Comparison of ENCODE assay signal across 14 mouse cellular contexts in the genomic region with DNA sequence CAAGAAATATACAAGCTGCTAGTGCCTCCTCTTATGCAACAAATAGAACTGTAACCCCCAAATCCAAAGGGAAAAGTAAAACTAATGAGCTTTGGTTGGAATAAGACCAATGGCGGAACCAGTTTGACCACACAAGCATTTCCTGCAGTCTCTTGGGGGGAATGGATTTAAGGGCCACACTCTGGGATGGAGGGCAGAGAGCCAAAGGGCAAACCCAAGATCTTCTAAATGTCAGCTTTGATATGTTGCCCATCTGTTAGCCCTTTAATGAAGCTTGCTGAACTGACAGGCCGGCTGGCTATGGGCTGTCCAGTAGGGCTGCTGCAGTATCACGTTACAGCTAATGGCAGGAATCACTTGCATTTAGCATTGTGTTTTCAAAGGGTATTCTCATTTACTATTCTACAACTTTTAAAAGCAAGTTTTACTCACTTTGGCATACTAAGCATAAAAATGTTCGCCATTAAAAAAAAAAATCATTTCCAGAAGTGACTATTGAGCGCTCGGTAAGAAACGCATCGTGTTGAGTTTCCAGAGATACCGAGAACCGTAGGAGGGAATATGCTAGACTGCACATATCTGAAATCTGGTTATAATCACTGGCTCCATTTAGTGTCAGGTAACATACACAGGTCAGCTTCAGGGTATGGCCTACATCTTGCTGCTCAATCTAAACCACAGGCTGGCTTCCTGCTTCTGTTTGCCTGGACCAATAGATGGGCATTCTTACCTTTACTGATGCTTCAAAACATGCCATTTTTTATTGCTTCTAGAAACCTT. TPM values are rescaled to one million over a fixed set of nuclear protein-coding genes. Genes with fewer than 3 reads are reported as not detected.
DNase-seq lines count a peak whose midpoint lies in the region; ATAC-seq and TF ChIP-seq lines count a peak whose summit lies in the region.
"Had no signal": no experiment of that assay in that cellular context is flagged by ENCODE, and none has a peak within 500 bp of the region (broad histone marks: within the 10 kb centered on the region; RNA-seq: fewer than 3 reads in every experiment).

No protein-coding gene starts in this region.

- no peak for TF ChIP-seq CTCF in stomach, postnatal 0 days (IDR thresholded peaks at IDR 0.05; ENCODE audit: low read depth)

- H3K9ac ChIP-seq in hindbrain, embryonic 11.5 days (ENCODE audit: low read depth, low read length), result no peak overlapping the region
- H3K9ac ChIP-seq in hindbrain, embryonic 13.5 days, result no peak overlapping the region
- no peak overlapping the region for H3K9ac ChIP-seq in stomach, embryonic 16.5 days (ENCODE audit: low read length)
- no peak overlapping the region for H3K9ac ChIP-seq in stomach, postnatal 0 days (ENCODE audit: low read length)
- H3K9ac ChIP-seq: liver, embryonic 13.5 days had no signal

- H3K9me3 ChIP-seq in hindbrain, embryonic 11.5 days (ENCODE audit: control insufficient read depth, low read length), result no peaks in the 10 kb centered on the region
- H3K9me3 ChIP-seq in hindbrain, embryonic 13.5 days, result no peaks in the 10 kb centered on the region
- H3K9me3 ChIP-seq in stomach, embryonic 16.5 days (replicated peaks; ENCODE audit: control insufficient read depth, low read length), result no peaks in the 10 kb centered on the region
- no peaks in the 10 kb centered on the region for H3K9me3 ChIP-seq in stomach, postnatal 0 days (ENCODE audit: control insufficient read depth, low read length)
- H3K9me3 ChIP-seq: liver, embryonic 13.5 days had no signal

- no peak overlapping the region for H3K27ac ChIP-seq in hindbrain, embryonic 11.5 days (ENCODE audit: low read depth, low read length)
- no peak overlapping the region for H3K27ac ChIP-seq in hindbrain, embryonic 13.5 days
- no peak overlapping the region for H3K27ac ChIP-seq in stomach, embryonic 16.5 days (ENCODE audit: low read length)
- no peak overlapping the region for H3K27ac ChIP-seq in stomach, postnatal 0 days (replicated peaks)
- H3K27ac ChIP-seq: gastrocnemius, adult 2 months; liver, embryonic 13.5 days had no signal

- H3K4me2 ChIP-seq in hindbrain, embryonic 11.5 days (replicated peaks; ENCODE audit: low read depth, low read length), result no peak overlapping the region
- no peak overlapping the region for H3K4me2 ChIP-seq in hindbrain, embryonic 13.5 days
- H3K4me2 ChIP-seq in stomach, embryonic 16.5 days (ENCODE audit: low read depth, low read length), result no peak overlapping the region
- H3K4me2 ChIP-seq in stomach, postnatal 0 days (replicated peaks; ENCODE audit: low read depth), result no peak overlapping the region
- H3K4me2 ChIP-seq: heart, embryonic 11.5 days; liver, embryonic 13.5 days had no signal

- no peak for TF ChIP-seq EP300 in stomach, postnatal 0 days (optimal IDR thresholded peaks at IDR 0.05)

- peak; percentile 39 for DNase-seq in hindbrain, embryonic 11.5 days (ENCODE audit: low spot score)
- DNase-seq in stomach, postnatal 0 days (ENCODE audit: low spot score), result no peak
- DNase-seq in kidney, postnatal 14 days, result peak; percentile 36
- peak; percentile 12 for DNase-seq in retina, postnatal 1 day
- DNase-seq in ovary, postnatal 14 days (ENCODE audit: low spot score), result no peak
- DNase-seq: gastrocnemius, adult 2 months; layer of hippocampus, adult 9-11 months; liver, embryonic 13.5 days; thymus, postnatal 36 days had no signal

- H3K4me3 ChIP-seq in hindbrain, embryonic 11.5 days (ENCODE audit: low read depth, low read length), result no peak overlapping the region
- H3K4me3 ChIP-seq in hindbrain, embryonic 13.5 days, result no peak overlapping the region
- no peak overlapping the region for H3K4me3 ChIP-seq in stomach, embryonic 16.5 days (replicated peaks; ENCODE audit: low read length)
- H3K4me3 ChIP-seq in stomach, postnatal 0 days (ENCODE audit: low read depth, low read length), result no peak overlapping the region
- H3K4me3 ChIP-seq: gastrocnemius, adult 2 months; liver, embryonic 13.5 days had no signal

- H3K36me3 ChIP-seq in hindbrain, embryonic 11.5 days (ENCODE audit: control insufficient read depth, insufficient read depth, low read length), result no peaks in the 10 kb centered on the region
- no peaks in the 10 kb centered on the region for H3K36me3 ChIP-seq in hindbrain, embryonic 13.5 days
- H3K36me3 ChIP-seq in stomach, embryonic 16.5 days (ENCODE audit: control insufficient read depth, insufficient read depth, low read length), result no peaks in the 10 kb centered on the region
- H3K36me3 ChIP-seq in stomach, postnatal 0 days (ENCODE audit: control insufficient read depth, insufficient read depth, low read length), result no peaks in the 10 kb centered on the region
- H3K36me3 ChIP-seq: liver, embryonic 13.5 days had no signal

- ATAC-seq in hindbrain, embryonic 11.5 days (ENCODE audit: low FRiP score), result no peak
- no peak for ATAC-seq in hindbrain, embryonic 13.5 days (ENCODE audit: low FRiP score)
- ATAC-seq in stomach, embryonic 16.5 days (ENCODE audit: insufficient read depth, low FRiP score), result peak; percentile 17; the same call in 1 of the 2 replicates
- no peak for ATAC-seq in stomach, postnatal 0 days (ENCODE audit: low FRiP score, low TSS enrichment)
- ATAC-seq in megakaryocyte progenitor cell, adult 5-6 weeks (replicated peaks; ENCODE audit: poor library complexity), result no peak
- ATAC-seq: inflammation-experienced regulatory T-cells, adult 6 months had no signal

- no peaks in the 10 kb centered on the region for H3K4me1 ChIP-seq in hindbrain, embryonic 11.5 days (replicated peaks; ENCODE audit: control insufficient read depth, insufficient read depth, low read length)
- H3K4me1 ChIP-seq in hindbrain, embryonic 13.5 days (replicated peaks), result no peaks in the 10 kb centered on the region; the same call in 1 of the 2 replicates
- H3K4me1 ChIP-seq in stomach, embryonic 16.5 days (ENCODE audit: control insufficient read depth, insufficient read depth, low read length), result no peaks in the 10 kb centered on the region
- no peaks in the 10 kb centered on the region for H3K4me1 ChIP-seq in stomach, postnatal 0 days (replicated peaks; ENCODE audit: control insufficient read depth, insufficient read depth)
- H3K4me1 ChIP-seq: liver, embryonic 13.5 days had no signal

- WGBS in hindbrain, embryonic 11.5 days, result 58% methylated on average over 10 of the region's 10 CpGs
- WGBS in hindbrain, embryonic 13.5 days, result 77% methylated on average over 10 of the region's 10 CpGs
- 72% methylated on average over 10 of the region's 10 CpGs for WGBS in stomach, embryonic 16.5 days
- 81% methylated on average over 10 of the region's 10 CpGs for WGBS in stomach, postnatal 0 days

- no peaks in the 10 kb centered on the region for H3K27me3 ChIP-seq in hindbrain, embryonic 11.5 days (ENCODE audit: control insufficient read depth, insufficient read depth, low read length)
- no peaks in the 10 kb centered on the region for H3K27me3 ChIP-seq in hindbrain, embryonic 13.5 days
- no peaks in the 10 kb centered on the region for H3K27me3 ChIP-seq in stomach, embryonic 16.5 days (ENCODE audit: control insufficient read depth, insufficient read depth, low read length)
- no peaks in the 10 kb centered on the region for H3K27me3 ChIP-seq in stomach, postnatal 0 days (ENCODE audit: control insufficient read depth, insufficient read depth, low read length)
- H3K27me3 ChIP-seq: liver, embryonic 13.5 days had no signal

RNA-seq across cellular contexts. Expression of a gene that starts 51.1 kb away (rescaled TPM):
- polyA plus RNA-seq in hindbrain, embryonic 11.5 days (2014; fragmentation: Nextera tagmentation; extraction: Ambion mirVana), result 179 and 184 TPM in 2 replicates
- 143 and 146 TPM in 2 replicates for polyA plus RNA-seq in hindbrain, embryonic 13.5 days (2015; fragmentation: Nextera tagmentation; extraction: Ambion mirVana)
- 151 and 152 TPM in 2 replicates for polyA plus RNA-seq in stomach, embryonic 16.5 days (2015; fragmentation: Nextera tagmentation; extraction: Ambion mirVana)
- polyA plus RNA-seq in stomach, postnatal 0 days (2015; fragmentation: Nextera tagmentation; extraction: Ambion mirVana), result 147 and 149 TPM in 2 replicates
- total RNA-seq in megakaryocyte progenitor cell, adult 5-6 weeks (2015), result 97.9 and 108 TPM in 2 replicates
- total RNA-seq in megakaryocyte progenitor cell, adult 5-6 weeks (2017), result 72.5 and 87.2 TPM in 2 replicates

Comparison
In these comparisons a context has a peak if more than half of its experiments do, and no peak if none do; other contexts are left out.
1. DNase-seq: peak in hindbrain, embryonic 11.5 days (single experiment), kidney, postnatal 14 days (single experiment) and retina, postnatal 1 day (single experiment); none in stomach, postnatal 0 days (single experiment) and ovary, postnatal 14 days (single experiment).